Mouse (Mus musculus) bone marrow macrophage, adult 2 months (primary cell): ENCODE results near the gene Serpinf1. TPM values are rescaled to one million over a fixed set of nuclear protein-coding genes. Genes with fewer than 3 reads are reported as not detected.
A peak's percentile ranks its signal among the peaks of the same experiment; 100 is the strongest.

ENCODE experiments used
- H3K27ac ChIP-seq: 2 replicates; pipeline ENCODE4 v1.5.1; 2012; ENCODE audit warnings: low read depth, low read length; ENCODE audit not compliant: insufficient read depth
- H3K4me1 ChIP-seq: 2 replicates; pipeline ENCODE4 v1.6.1; 2012; ENCODE audit warnings: low read length; ENCODE audit not compliant: control insufficient read depth, insufficient read depth
- H3K4me3 ChIP-seq: 2 replicates; pipeline ENCODE4 v1.5.1; 2012; ENCODE audit warnings: mild to moderate bottlenecking, low read length, moderate library complexity; ENCODE audit not compliant: insufficient read depth
- CTCF ChIP-seq: IDR thresholded peaks from 2 replicates; pipeline ENCODE4 v1.5.1; 2012; ENCODE audit warnings: low read depth, mild to moderate bottlenecking, low read length, moderate library complexity
- POLR2A ChIP-seq: IDR thresholded peaks from 2 replicates; pipeline ENCODE4 v1.6.1; 2012; ENCODE audit warnings: mild to moderate bottlenecking, low read depth, low read length, borderline replicate concordance
- polyA plus RNA-seq: library from polyadenylated mRNA; stranded (reverse); fragments of >200 nt; gene quantifications from 2 replicates; pipeline ENCODE4 v1.2.4, GENCODE M21; 2012; ENCODE audit not compliant: missing spikeins, insufficient read depth, insufficient read length

Serpinf1 gene
- polyA plus RNA-seq, 1 experiment: 9.9 TPM

GRCm38 (mm10) chr11:75424033-75424432, 1.5 kb upstream of the Serpinf1 start:
- H3K27ac ChIP-seq: no peak overlapping the region
- peaks cover 8% of the 10 kb centered on the region for H3K4me1 ChIP-seq
- no peak for TF ChIP-seq POLR2A
- no peak for TF ChIP-seq CTCF
- H3K4me3 ChIP-seq: no peak overlapping the region

DNA sequence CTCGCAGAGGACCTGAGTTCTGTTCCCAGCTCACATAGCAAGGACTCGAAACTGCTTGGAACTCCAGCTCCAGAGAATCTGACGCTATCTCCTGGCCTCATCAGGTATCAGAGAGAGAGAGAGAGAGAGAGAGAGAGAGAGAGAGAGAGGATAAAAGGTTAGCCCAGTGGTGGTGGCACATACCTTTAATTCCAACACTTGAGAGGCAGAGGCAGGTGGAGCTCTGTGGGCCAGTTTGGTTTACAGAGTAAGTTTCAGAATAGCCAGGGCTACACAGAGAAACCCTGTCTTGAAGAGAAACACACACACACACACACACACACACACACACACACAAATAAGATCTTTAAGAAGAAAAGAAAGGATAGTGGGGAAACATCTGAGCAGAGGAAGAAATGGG, 590 bp upstream of the Serpinf1 start:
- H3K27ac ChIP-seq: no peak overlapping the region
- H3K4me1 ChIP-seq: peaks cover under 1% of the 10 kb centered on the region; the same call in 1 of the 2 replicates
- TF ChIP-seq CTCF: no peak
- no peak for TF ChIP-seq POLR2A
- no peak overlapping the region for H3K4me3 ChIP-seq

GRCm38 (mm10) chr11:75421375-75422012, 1.0 kb downstream of the Serpinf1 start:
- TF ChIP-seq CTCF (no peak), POLR2A (no peak)
- H3K27ac ChIP-seq: no peak overlapping the region
- no peak overlapping the region for H3K4me3 ChIP-seq
- peaks cover 5% of the 10 kb centered on the region for H3K4me1 ChIP-seq

GRCm38 (mm10) chr11:75420810-75421374, 1.6 kb downstream of the Serpinf1 start:
- Histone ChIP-seq H3K4me1 (peaks cover 11% of the 10 kb centered on the region), H3K4me3 (no peak overlapping the region), H3K27ac (no peak overlapping the region)
- TF ChIP-seq POLR2A: no peak
- TF ChIP-seq CTCF: no peak

- TF ChIP-seq CTCF: no peak
- TF ChIP-seq POLR2A: no peak
- no peak overlapping the region for H3K27ac ChIP-seq
- H3K4me1 ChIP-seq: peaks cover 17% of the 10 kb centered on the region
- no peak overlapping the region for H3K4me3 ChIP-seq
Measured at GRCm38 (mm10) chr11:75420037-75420436, 2.5 kb downstream of the Serpinf1 start.

GRCm38 (mm10) chr11:75415994-75416393, 6.5 kb downstream of the Serpinf1 start:
- Histone ChIP-seq H3K4me3 (no peak overlapping the region), H3K4me1 (peaks cover 28% of the 10 kb centered on the region), H3K27ac (peak overlapping the region; percentile 62)
- TF ChIP-seq POLR2A (no peak), CTCF (no peak)

DNA sequence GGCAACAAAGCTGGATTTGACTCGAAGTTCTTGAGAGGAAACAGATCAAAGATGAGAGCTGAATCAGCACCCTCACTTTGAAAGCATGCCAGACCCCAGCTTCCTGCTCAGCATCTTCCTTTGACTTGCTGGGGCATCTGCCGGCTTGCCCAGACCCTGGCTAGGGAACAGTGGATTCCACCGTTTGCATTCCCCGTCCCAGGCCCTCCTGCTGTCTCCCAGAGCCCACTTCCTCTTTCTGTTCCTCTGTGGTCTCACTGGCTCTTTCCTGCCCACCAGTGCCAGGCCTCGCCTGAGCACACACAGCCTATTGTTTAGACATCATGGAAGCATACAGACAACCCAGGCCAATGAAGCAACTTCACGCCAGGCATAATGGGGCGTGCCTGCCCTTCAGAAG, 7.4 kb downstream of the Serpinf1 start:
- H3K27ac ChIP-seq: peak overlapping the region; percentile 62
- H3K4me1 ChIP-seq: peaks cover 28% of the 10 kb centered on the region
- TF ChIP-seq POLR2A: no peak
- no peak for TF ChIP-seq CTCF
- H3K4me3 ChIP-seq: no peak overlapping the region

GRCm38 (mm10) chr11:75410591-75410990, 11.9 kb downstream of the Serpinf1 start:
- Histone ChIP-seq H3K27ac (no peak overlapping the region), H3K4me1 (peaks cover 14% of the 10 kb centered on the region), H3K4me3 (no peak overlapping the region)
- TF ChIP-seq POLR2A (no peak), CTCF (no peak)

- peaks cover 10% of the 10 kb centered on the region for H3K4me1 ChIP-seq
- H3K4me3 ChIP-seq: no peak overlapping the region
- no peak overlapping the region for H3K27ac ChIP-seq
- TF ChIP-seq POLR2A: no peak
- TF ChIP-seq CTCF: no peak
Measured at GRCm38 (mm10) chr11:75409679-75410575, 12.6 kb downstream of the Serpinf1 start.

DNA sequence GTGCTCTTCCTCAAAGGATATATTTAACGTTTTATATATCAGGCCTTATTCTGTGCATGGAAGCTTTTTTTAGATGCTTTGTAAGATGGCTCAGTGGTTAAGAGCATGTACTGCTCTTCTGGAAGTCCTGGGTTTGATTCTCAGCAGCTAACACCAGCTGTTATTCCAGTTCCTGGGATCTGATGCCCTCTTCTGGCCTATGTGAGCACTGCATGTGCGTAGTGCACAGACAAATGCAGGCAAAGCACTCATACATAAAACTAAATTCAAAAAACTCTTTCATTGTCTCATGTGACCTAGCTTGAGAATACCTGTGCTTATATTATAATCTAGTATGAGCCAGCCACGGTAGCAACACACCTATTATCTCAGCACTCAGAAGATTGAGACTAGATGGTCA, 15.6 kb downstream of the Serpinf1 start:
- H3K27ac ChIP-seq: no peak overlapping the region
- H3K4me3 ChIP-seq: no peak overlapping the region
- TF ChIP-seq POLR2A: no peak
- TF ChIP-seq CTCF: no peak
- H3K4me1 ChIP-seq: peaks cover 12% of the 10 kb centered on the region
